Mouse (Mus musculus) embryonic facial prominence, embryonic 15.5 days (tissue): Measurements from ENCODE around the gene Kcnmb3. TPM values are rescaled to one million over a fixed set of nuclear protein-coding genes. Genes with fewer than 3 reads are reported as not detected.

Experiments used
- ATAC-seq: fragments of 200-750 bp; cut with Nextera tagmentation; 2 replicates; pipeline ENCODE4 v1.8.0; 2017; ENCODE audit warnings: low read depth, moderate TSS enrichment; ENCODE audit not compliant: insufficient number of reproducible peaks, low FRiP score, low TSS enrichment
- H3K27ac ChIP-seq: fragments of 300-500 bp; sonication (generic); replicated peaks from 2 replicates; pipeline ENCODE4 v1.5.1; 2015; ENCODE audit warnings: mild to moderate bottlenecking, inconsistent platforms
- H3K27me3 ChIP-seq: fragments of 300-500 bp; sonication (generic); 2 replicates; pipeline ENCODE4 v1.6.1; 2015; ENCODE audit warnings: inconsistent platforms
- H3K36me3 ChIP-seq: fragments of 300-500 bp; sonication (generic); 2 replicates; pipeline ENCODE4 v1.6.1; 2015; ENCODE audit warnings: mild to moderate bottlenecking, inconsistent platforms
- H3K4me1 ChIP-seq: fragments of 300-500 bp; sonication (generic); 2 replicates; pipeline ENCODE4 v1.6.1; 2015; ENCODE audit warnings: inconsistent platforms
- H3K4me2 ChIP-seq: fragments of 300-500 bp; sonication (generic); replicated peaks from 2 replicates; pipeline ENCODE4 v1.6.1; 2015; ENCODE audit warnings: mild to moderate bottlenecking, inconsistent platforms
- H3K4me3 ChIP-seq: fragments of 300-500 bp; sonication (generic); replicated peaks from 2 replicates; pipeline ENCODE4 v1.5.1; 2015; ENCODE audit warnings: mild to moderate bottlenecking, inconsistent platforms
- H3K9ac ChIP-seq: fragments of 300-500 bp; sonication (generic); 2 replicates; pipeline ENCODE4 v1.6.1; 2015; ENCODE audit warnings: inconsistent platforms
- H3K9me3 ChIP-seq: fragments of 300-500 bp; sonication (generic); replicated peaks from 2 replicates; pipeline ENCODE4 v1.6.1; 2016; ENCODE audit warnings: inconsistent platforms
- WGBS: fragments of 180-500 bp; shearing (Covaris S2); methylation state at CpG from one replicate; pipeline ENCODE4 v1.1.7; 2015; 5-methylcytosine and 5-hydroxymethylcytosine counted together
- polyA plus RNA-seq: library from polyadenylated mRNA; unstranded; fragments of >200 nt; fragmentation: Nextera tagmentation; extraction: Ambion mirVana; gene quantifications from 2 replicates; pipeline ENCODE4 v1.2.1, GENCODE M21; 2015

Gene Kcnmb3
- polyA plus RNA-seq, 1 experiment from 2014 or later, result 0.59 TPM

- Histone ChIP-seq H3K4me2 (peak overlapping the region; percentile 75), H3K27ac (peak overlapping the region; percentile 88), H3K4me1 (peaks cover 21% of the 10 kb centered on the region), H3K9me3 (no peaks in the 10 kb centered on the region), H3K36me3 (peaks cover 6% of the 10 kb centered on the region; the same call in 1 of the 2 replicates), H3K27me3 (no peaks in the 10 kb centered on the region), H3K4me3 (peak overlapping the region; percentile 93), H3K9ac (peak overlapping the region; percentile 86)
- ATAC-seq, result peak; percentile 91
- under 1% methylated on average over 69 of the region's 69 CpGs for WGBS
Observed at GRCm38 (mm10) chr3:32510375-32511190, 18.6 kb upstream of the Kcnmb3 start.

- no peak; the same call in 1 of the 2 replicates for ATAC-seq
- WGBS, result 6% methylated on average over 24 of the region's 24 CpGs
Observed at GRCm38 (mm10) chr3:32509496-32510374, 17.7 kb upstream of the Kcnmb3 start, which contains the start of gene Zfp639. TSS of gene Zfp639 (plus strand) at chr3:32510259.

GRCm38 (mm10) chr3:32508666-32509324 lies 16.8 kb upstream of the Kcnmb3 start:
- no peak overlapping the region for H3K27ac ChIP-seq
- H3K4me1 ChIP-seq, result peaks cover 21% of the 10 kb centered on the region
- no peak overlapping the region for H3K9ac ChIP-seq
- H3K9me3 ChIP-seq, result no peaks in the 10 kb centered on the region
- peak overlapping the region; percentile 75 for H3K4me2 ChIP-seq
- no peaks in the 10 kb centered on the region for H3K36me3 ChIP-seq
- ATAC-seq, result no peak
- H3K27me3 ChIP-seq, result no peaks in the 10 kb centered on the region
- WGBS, result under 1% methylated on average over 17 of the region's 17 CpGs
- peak overlapping the region; percentile 22 for H3K4me3 ChIP-seq

More at GRCm38 (mm10) chr3:32509496-32510374, 17.7 kb upstream of the Kcnmb3 start, which contains the start of gene Zfp639:
- Histone ChIP-seq H3K4me2 (peak within 1 kb of the TSS; percentile 75), H3K27ac (peak within 1 kb of the TSS; percentile 88), H3K9ac (peak within 1 kb of the TSS; percentile 86), H3K27me3 (no peaks in the 10 kb centered on the region), H3K9me3 (no peaks in the 10 kb centered on the region), H3K4me3 (peak within 1 kb of the TSS; percentile 93), H3K36me3 (peaks cover 2% of the 10 kb centered on the region; the same call in 1 of the 2 replicates), H3K4me1 (peaks cover 21% of the 10 kb centered on the region)

- Histone ChIP-seq H3K4me2 (no peak overlapping the region), H3K9me3 (no peaks in the 10 kb centered on the region), H3K4me1 (peaks cover 16% of the 10 kb centered on the region), H3K36me3 (no peaks in the 10 kb centered on the region), H3K27me3 (no peaks in the 10 kb centered on the region), H3K9ac (no peak overlapping the region), H3K4me3 (no peak overlapping the region), H3K27ac (no peak overlapping the region)
- WGBS, result 49% methylated on average over 11 of the region's 11 CpGs
- no peak for ATAC-seq
Observed at GRCm38 (mm10) chr3:32506366-32507225, 14.6 kb upstream of the Kcnmb3 start.

GRCm38 (mm10) chr3:32505841-32506240 lies 13.8 kb upstream of the Kcnmb3 start:
- H3K27me3 ChIP-seq, result no peaks in the 10 kb centered on the region
- no peak overlapping the region for H3K27ac ChIP-seq
- ATAC-seq, result no peak
- H3K9me3 ChIP-seq, result no peaks in the 10 kb centered on the region
- peaks cover 11% of the 10 kb centered on the region for H3K4me1 ChIP-seq
- H3K36me3 ChIP-seq, result no peaks in the 10 kb centered on the region
- WGBS, result 72% methylated on average over 3 of the region's 3 CpGs
- H3K4me2 ChIP-seq, result no peak overlapping the region
- H3K4me3 ChIP-seq, result no peak overlapping the region
- no peak overlapping the region for H3K9ac ChIP-seq

- Histone ChIP-seq H3K4me1 (peaks cover 5% of the 10 kb centered on the region; the same call in 1 of the 2 replicates), H3K4me2 (no peak overlapping the region), H3K9me3 (no peaks in the 10 kb centered on the region), H3K4me3 (no peak overlapping the region), H3K27me3 (no peaks in the 10 kb centered on the region), H3K9ac (no peak overlapping the region), H3K27ac (no peak overlapping the region), H3K36me3 (no peaks in the 10 kb centered on the region)
- no peak for ATAC-seq
- 89% methylated on average over 2 of the region's 2 CpGs for WGBS
Observed at GRCm38 (mm10) chr3:32500346-32500745, 8.3 kb upstream of the Kcnmb3 start.

GRCm38 (mm10) chr3:32496711-32497070 lies 4.7 kb upstream of the Kcnmb3 start:
- Histone ChIP-seq H3K4me1 (peaks cover 6% of the 10 kb centered on the region; the same call in 1 of the 2 replicates), H3K27me3 (no peaks in the 10 kb centered on the region)

GRCm38 (mm10) chr3:32495856-32496710 lies 4.1 kb upstream of the Kcnmb3 start:
- 37% methylated on average over 8 of the region's 8 CpGs for WGBS

More at GRCm38 (mm10) chr3:32496711-32497070, 4.7 kb upstream of the Kcnmb3 start:
- no peak overlapping the region for H3K4me2 ChIP-seq
- no peak overlapping the region for H3K9ac ChIP-seq
- H3K36me3 ChIP-seq, result no peaks in the 10 kb centered on the region
- WGBS, result 96% methylated on average over 1 of the region's 1 CpGs
- H3K27ac ChIP-seq, result no peak overlapping the region
- H3K9me3 ChIP-seq, result no peaks in the 10 kb centered on the region
- no peak overlapping the region for H3K4me3 ChIP-seq
- no peak for ATAC-seq

GRCm38 (mm10) chr3:32495088-32495770 lies 3.2 kb upstream of the Kcnmb3 start:
- 41% methylated on average over 8 of the region's 8 CpGs for WGBS
- no peak for ATAC-seq
- Histone ChIP-seq H3K27ac (no peak overlapping the region), H3K4me3 (no peak overlapping the region), H3K36me3 (no peaks in the 10 kb centered on the region), H3K9ac (no peak overlapping the region), H3K4me2 (no peak overlapping the region), H3K9me3 (no peaks in the 10 kb centered on the region), H3K27me3 (no peaks in the 10 kb centered on the region), H3K4me1 (peaks cover 6% of the 10 kb centered on the region; the same call in 1 of the 2 replicates)

More at GRCm38 (mm10) chr3:32495856-32496710, 4.1 kb upstream of the Kcnmb3 start:
- H3K27me3 ChIP-seq, result no peaks in the 10 kb centered on the region
- H3K4me2 ChIP-seq, result no peak overlapping the region
- H3K36me3 ChIP-seq, result no peaks in the 10 kb centered on the region
- peaks cover 6% of the 10 kb centered on the region; the same call in 1 of the 2 replicates for H3K4me1 ChIP-seq
- no peak overlapping the region for H3K4me3 ChIP-seq
- no peaks in the 10 kb centered on the region for H3K9me3 ChIP-seq
- H3K9ac ChIP-seq, result no peak overlapping the region
- peak; percentile 36; the same call in 1 of the 2 replicates for ATAC-seq
- H3K27ac ChIP-seq, result no peak overlapping the region
